Mouse (Mus musculus) forebrain, embryonic 11.5 days (tissue): Measurements from ENCODE around the gene Gnai2. TPM values are rescaled to one million over a fixed set of nuclear protein-coding genes. Genes with fewer than 3 reads are reported as not detected.
A peak's percentile ranks its signal among the peaks of the same experiment; 100 is the strongest.

Experiments used
- ATAC-seq: fragments of 200-750 bp; cut with Nextera tagmentation; replicated peaks from 2 replicates; pipeline ENCODE4 v1.8.0; 2017; ENCODE audit warnings: moderate TSS enrichment; ENCODE audit not compliant: low FRiP score
- DNase-seq: peaks from one replicate; pipeline ENCODE4 v3.0.0-alpha.2; 2017; ENCODE audit warnings: low spot score
- H3K27ac ChIP-seq: fragments of 300-500 bp; sonication (generic); 2 replicates; pipeline ENCODE4 v1.5.1; 2014; ENCODE audit warnings: low read depth, low read length
- H3K27me3 ChIP-seq: fragments of 300-500 bp; sonication (generic); 2 replicates; pipeline ENCODE4 v1.6.1; 2014; ENCODE audit warnings: mild to moderate bottlenecking, low read length, mixed read lengths; ENCODE audit not compliant: control insufficient read depth, insufficient read depth
- H3K36me3 ChIP-seq: fragments of 300-500 bp; sonication (generic); 2 replicates; pipeline ENCODE4 v1.6.1; 2014; ENCODE audit warnings: mild to moderate bottlenecking, low read length, moderate library complexity, mixed read lengths; ENCODE audit not compliant: control insufficient read depth, insufficient read depth
- H3K4me1 ChIP-seq: fragments of 300-500 bp; sonication (generic); replicated peaks from 2 replicates; pipeline ENCODE4 v1.6.1; 2014; ENCODE audit warnings: low read length, mixed read lengths; ENCODE audit not compliant: control insufficient read depth, insufficient read depth
- H3K4me2 ChIP-seq: fragments of 300-500 bp; sonication (generic); 2 replicates; pipeline ENCODE4 v1.6.1; 2014; ENCODE audit warnings: low read depth, mild to moderate bottlenecking, low read length, moderate library complexity, mixed read lengths; ENCODE audit not compliant: severe bottlenecking
- H3K4me3 ChIP-seq: fragments of 300-500 bp; sonication (generic); 2 replicates; pipeline ENCODE4 v1.5.1; 2014; ENCODE audit warnings: low read depth, low read length
- H3K9ac ChIP-seq: fragments of 300-500 bp; sonication (generic); 2 replicates; pipeline ENCODE4 v1.6.1; 2014; ENCODE audit warnings: low read length
- H3K9me3 ChIP-seq: fragments of 300-500 bp; sonication (generic); 2 replicates; pipeline ENCODE4 v1.6.1; 2016; ENCODE audit warnings: low read length, mixed read lengths; ENCODE audit not compliant: control insufficient read depth
- WGBS: fragments of 180-500 bp; shearing (Covaris S2); extraction: QIAGEN DNeasy Blood & Tissue Kit; methylation state at CpG from one replicate; pipeline ENCODE4 v1.1.7; 2014; 5-methylcytosine and 5-hydroxymethylcytosine counted together
- polyA plus RNA-seq: library from polyadenylated mRNA; unstranded; fragments of >200 nt; fragmentation: Nextera tagmentation; extraction: Ambion mirVana; gene quantifications from 2 replicates; pipeline ENCODE4 v1.2.1, GENCODE M21; 2014

The Gnai2 gene
- polyA plus RNA-seq, 1 experiment from 2014 or later, result 527 TPM

DNA sequence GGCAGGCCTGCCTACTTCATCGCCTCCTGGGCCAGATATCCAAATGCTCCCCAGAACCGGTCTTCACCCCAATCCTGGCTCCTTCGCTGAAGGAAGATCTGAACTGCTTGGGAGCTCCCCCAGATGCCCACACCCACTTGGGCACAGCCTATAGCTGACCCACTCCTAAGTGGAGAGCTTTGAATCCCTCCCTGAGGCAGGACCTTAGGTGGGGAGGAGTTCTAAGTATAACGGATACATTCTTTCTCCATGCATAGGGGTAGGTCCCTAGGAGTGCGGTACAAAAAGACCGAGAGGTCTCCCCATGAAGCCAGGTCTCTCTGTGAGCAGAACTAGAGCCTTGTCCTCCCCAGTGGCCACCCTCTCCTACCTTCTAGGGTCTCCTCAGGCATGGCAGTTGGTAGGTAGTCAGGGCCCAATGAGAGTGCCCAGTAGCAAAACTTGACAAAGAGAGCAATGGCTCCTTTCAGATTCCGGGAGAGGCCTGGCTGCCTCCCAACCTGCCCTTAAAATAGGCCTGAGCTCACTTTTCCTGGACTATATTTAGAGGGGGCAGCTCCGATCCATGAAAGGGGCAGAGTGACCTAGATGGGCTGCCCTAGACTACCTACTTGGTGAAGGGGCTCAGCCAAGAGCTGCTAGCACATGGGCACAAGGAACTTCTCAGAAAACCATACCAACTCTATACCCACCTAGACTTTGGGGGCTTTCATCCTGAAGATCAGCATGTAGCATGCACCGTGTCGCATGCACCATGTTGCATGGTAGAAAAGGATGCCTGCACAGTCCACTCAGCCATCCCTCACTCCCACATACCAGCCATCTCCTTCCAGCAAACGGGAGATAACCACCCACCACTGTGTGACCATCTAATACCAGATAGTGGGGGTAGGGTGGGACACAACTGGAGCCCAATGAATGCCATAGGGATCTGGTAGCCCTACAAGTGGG, 38.3 kb downstream of the Gnai2 start:
- H3K27me3 ChIP-seq, result no peaks in the 10 kb centered on the region
- H3K4me1 ChIP-seq, result no peaks in the 10 kb centered on the region
- DNase-seq (no peak), ATAC-seq (no peak)
- WGBS, result 94% methylated on average over 11 of the region's 11 CpGs
- H3K4me3 ChIP-seq, result no peak overlapping the region
- no peak overlapping the region for H3K9ac ChIP-seq
- no peak overlapping the region for H3K27ac ChIP-seq
- H3K9me3 ChIP-seq, result no peaks in the 10 kb centered on the region
- no peaks in the 10 kb centered on the region for H3K36me3 ChIP-seq
- H3K4me2 ChIP-seq, result no peak overlapping the region

DNA sequence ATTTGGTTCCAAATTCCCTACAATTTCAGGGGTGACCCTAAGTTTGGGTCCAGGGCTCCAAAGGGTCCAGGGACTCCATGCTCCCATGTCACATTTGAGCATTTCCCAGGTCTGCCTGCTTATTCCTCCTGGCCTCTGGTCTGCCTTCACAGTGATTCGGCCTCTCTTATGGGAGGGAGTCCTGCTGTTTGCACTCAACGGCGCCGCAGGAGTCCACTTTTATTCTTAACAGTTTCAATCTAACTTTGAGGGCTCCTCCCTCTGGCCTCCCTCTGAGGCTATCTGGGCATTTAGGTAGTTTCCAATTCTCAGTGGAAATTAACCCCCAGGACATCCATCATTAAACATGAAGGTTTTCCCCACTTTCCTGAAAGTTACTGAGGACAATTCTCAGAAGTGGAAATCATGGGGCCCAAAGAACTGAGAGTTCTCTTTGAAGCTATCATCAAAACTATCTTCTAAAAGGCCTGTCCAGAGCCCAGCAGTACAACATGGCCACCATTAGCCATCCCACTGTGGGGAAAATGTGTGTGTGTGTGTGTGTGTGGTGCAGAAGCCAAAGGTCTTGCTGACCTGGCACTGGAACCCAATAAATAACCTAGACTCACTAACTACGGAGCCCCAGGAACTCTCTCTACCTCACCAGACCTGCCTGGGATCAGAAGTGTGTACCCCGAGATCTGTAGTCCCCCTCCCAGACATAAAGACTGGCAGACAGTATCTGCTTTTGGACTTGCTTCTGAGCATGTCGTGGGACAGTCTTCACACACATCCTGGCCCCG, 40.7 kb downstream of the Gnai2 start:
- 76% methylated on average over 8 of the region's 8 CpGs for whole genome bisulfite sequencing
- ATAC-seq (no peak), DNase-seq (no peak)
- Histone ChIP-seq H3K9me3 (no peaks in the 10 kb centered on the region), H3K4me1 (no peaks in the 10 kb centered on the region), H3K4me3 (no peak overlapping the region), H3K9ac (no peak overlapping the region), H3K36me3 (peaks cover 3% of the 10 kb centered on the region; the same call in 1 of the 2 replicates), H3K4me2 (no peak overlapping the region), H3K27me3 (no peaks in the 10 kb centered on the region), H3K27ac (no peak overlapping the region)

DNA sequence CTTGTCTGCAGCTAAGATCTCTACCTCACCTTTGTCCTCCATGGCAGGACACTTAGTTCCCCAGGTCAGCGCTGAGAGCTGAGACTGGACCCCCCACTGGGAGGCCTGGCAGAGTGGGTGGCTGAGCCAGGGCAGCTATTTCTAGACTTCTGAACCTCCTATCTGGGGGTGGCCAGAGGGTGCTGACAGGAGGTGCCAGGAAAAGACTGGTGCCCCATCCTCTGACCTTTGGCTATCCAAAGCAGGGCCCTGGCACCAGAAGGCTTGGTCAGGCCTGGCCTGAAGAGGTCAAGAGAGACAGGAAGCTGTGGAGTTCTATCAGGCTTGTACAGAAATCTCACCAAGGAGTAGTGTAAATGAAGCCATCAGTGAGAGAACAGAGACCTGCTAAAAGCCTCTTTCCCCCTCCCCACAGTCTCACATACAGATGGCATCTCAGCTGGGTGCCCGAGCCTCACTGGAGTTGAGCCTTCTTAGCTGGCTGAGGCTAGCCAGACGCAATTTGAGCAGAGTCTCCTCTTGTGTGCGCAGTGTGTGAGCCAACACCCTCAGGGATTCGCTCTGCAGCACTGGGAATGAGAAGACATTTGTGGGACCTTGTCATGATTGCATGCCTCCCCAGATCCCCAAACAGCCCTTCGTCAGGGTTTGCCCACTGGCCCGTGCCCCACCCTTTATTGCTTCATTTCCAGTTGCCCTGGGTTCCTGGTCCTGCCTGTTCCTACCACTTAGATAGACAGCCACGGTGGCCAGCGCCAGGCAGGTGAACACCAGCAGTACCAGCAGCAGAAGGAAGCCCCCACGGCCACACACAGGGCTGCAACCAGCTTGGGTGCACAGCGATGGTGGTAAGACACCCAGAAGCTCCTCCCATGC, 41.8 kb downstream of the Gnai2 start:
- Histone ChIP-seq H3K27ac (no peak overlapping the region), H3K4me1 (peaks cover 1% of the 10 kb centered on the region; the same call in 1 of the 2 replicates), H3K4me3 (no peak overlapping the region), H3K36me3 (peaks cover 3% of the 10 kb centered on the region; the same call in 1 of the 2 replicates), H3K9me3 (no peaks in the 10 kb centered on the region), H3K4me2 (no peak overlapping the region), H3K9ac (no peak overlapping the region), H3K27me3 (no peaks in the 10 kb centered on the region)
- 83% methylated on average over 11 of the region's 11 CpGs for WGBS
- no peak for ATAC-seq
- DNase-seq, result no peak

DNA sequence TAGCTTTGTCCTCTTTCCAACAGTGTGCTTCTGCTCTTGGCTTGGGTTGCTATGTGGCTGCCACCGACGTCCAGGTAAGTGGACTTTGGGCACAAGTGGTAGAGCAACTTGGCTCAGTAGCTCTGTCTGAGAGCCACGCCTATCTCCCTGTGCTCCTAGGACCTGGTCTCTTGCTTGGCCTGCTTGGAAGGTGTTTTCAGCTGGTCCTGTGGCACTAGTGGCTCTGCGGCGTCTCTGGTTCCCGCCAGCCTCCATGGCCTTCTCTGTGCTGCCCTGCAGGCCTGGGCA, 44.5 kb downstream of the Gnai2 start:
- no peak for ATAC-seq
- H3K27me3 ChIP-seq, result no peaks in the 10 kb centered on the region

DNA sequence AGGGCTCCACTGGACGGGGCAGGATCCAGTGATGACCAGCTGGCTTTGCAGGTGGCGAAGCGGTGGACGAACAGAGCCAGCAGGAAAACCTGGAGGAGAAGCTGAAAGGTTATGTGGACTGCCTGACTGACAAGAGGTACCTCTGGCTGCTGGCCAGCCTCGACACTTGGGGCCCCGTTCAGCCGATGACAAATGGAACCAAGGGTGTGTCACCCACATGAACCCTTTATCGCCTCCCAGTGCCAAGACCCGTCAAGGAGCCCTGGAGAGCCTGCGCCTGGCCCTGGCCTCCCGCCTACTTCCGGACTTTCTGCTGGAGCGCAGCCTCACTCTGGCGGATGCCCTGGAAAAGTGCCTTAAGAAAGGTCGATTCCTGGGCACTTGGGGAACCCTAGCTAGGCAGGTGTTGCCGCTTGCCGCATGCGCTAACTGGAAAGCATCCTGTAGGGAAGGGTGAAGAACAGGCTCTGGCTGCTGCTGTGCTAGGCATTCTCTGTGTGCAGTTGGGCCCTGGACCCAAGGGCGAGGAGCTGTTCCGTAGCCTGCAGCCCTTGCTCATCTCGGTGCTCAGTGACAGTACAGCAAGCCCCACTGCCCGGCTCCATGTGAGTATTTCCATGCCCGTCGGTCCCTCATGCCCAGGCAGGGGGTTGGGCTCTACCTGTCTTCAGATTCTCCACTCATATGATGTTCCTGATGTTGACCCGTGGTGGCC, 45.0 kb downstream of the Gnai2 start:
- Histone ChIP-seq H3K4me3 (no peak overlapping the region), H3K4me2 (no peak overlapping the region), H3K4me1 (peaks cover 3% of the 10 kb centered on the region; the same call in 1 of the 2 replicates), H3K9ac (no peak overlapping the region), H3K36me3 (peaks cover 3% of the 10 kb centered on the region; the same call in 1 of the 2 replicates), H3K27ac (no peak overlapping the region), H3K9me3 (no peaks in the 10 kb centered on the region), H3K27me3 (no peaks in the 10 kb centered on the region)
- no peak for ATAC-seq
- WGBS, result 93% methylated on average over 25 of the region's 25 CpGs
- no peak for DNase-seq

More for the DNA sequence above, 44.5 kb downstream of the Gnai2 start:
- Histone ChIP-seq H3K27ac (no peak overlapping the region), H3K9me3 (no peaks in the 10 kb centered on the region), H3K9ac (no peak overlapping the region), H3K4me1 (peaks cover 3% of the 10 kb centered on the region; the same call in 1 of the 2 replicates), H3K36me3 (peaks cover 3% of the 10 kb centered on the region; the same call in 1 of the 2 replicates), H3K4me3 (no peak overlapping the region), H3K4me2 (no peak overlapping the region)
- DNase-seq, result no peak
- 96% methylated on average over 6 of the region's 6 CpGs for WGBS

DNA sequence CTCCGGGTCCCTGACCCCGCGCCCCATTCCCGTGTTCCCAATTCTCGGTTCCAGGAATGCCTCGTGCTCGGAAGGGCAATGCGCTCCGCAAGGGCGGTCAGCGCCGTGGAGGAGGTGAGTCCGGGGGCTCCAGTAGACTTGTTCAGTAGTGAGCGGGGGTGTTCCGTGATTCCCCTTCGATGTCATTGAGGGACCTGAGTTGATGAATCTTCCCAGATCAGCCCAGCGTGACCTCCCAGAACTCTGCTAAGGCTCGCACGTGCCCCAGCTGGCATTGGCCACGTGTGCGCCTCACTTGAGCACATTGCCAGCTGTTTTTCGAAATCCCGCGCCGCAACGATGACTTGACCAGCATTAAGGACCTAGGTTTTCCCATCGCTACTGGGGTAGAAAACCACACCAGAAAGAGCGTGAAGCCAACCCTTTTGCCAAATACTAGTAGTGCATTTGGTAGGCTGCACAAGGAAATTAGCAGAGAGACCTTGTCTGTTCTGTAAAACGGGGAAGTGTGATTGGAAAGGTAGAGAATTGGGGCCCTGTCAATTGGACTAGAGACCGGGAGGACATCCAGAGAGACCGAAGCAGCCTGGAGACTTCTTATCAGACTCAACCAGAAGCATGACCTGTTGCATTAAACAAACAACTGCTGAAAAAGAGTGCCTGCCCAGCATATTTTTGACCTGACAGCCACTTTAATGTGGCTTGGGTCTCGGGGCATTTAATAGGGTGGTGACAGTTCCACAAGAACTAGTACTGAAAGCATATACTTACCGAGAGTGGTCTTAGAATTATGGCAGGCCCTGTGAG, 47.1 kb downstream of the Gnai2 start:
- no peak for DNase-seq
- 5% methylated on average over 33 of the region's 33 CpGs for WGBS

DNA sequence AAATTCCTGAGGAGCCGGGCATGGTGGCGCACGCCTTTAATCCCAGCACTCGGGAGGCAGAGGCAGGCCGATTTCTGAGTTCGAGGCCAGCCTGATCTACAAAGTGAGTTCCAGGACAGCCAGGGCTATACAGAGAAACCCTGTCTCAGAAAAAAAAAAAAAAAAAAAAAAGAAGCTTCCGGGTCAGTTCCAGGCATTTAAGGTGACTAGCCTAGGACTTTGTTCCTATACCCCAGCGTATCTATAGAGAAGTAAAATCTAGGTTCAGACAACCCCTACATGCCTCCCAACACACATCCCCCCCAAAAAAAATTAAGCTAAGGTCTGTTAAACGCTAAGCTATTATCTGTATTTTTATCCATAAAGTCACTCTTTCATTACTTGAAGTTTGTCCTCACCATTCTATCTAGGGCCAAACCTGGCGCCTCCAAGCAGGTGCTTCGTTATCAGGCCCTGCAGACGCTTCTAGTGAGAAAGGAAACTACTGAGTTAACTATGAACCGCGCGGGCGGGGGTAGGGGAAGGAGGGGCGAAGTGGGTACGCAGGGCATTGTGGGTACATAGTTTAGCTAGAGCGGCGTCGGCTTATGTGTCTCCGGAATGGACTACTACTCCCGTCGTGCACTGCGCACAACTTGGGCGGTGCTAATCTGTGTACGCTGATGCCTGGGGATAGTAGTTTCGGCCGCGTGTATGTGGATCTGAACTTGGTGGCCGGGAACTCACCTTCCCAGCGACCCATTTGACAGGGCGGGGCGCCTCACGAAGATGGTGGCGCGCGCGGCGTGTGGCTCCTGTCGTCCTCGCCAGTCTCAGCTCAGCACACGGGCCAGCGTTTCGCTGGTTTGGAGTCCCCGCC, 48.0 kb downstream of the Gnai2 start, which contains the start of gene Ifrd2:
Gene Ifrd2, plus strand, starts transcription at position 669 of the 859 bp plus-strand sequence.
- Histone ChIP-seq H3K27me3 (no peaks in the 10 kb centered on the region), H3K4me2 (peak within 1 kb of the TSS; percentile 86), H3K27ac (no peak within 1 kb of the TSS), H3K36me3 (peaks cover 3% of the 10 kb centered on the region; the same call in 1 of the 2 replicates), H3K4me3 (peak within 1 kb of the TSS; percentile 64), H3K4me1 (peaks cover 3% of the 10 kb centered on the region; the same call in 1 of the 2 replicates), H3K9ac (peak within 1 kb of the TSS; percentile 68), H3K9me3 (no peaks in the 10 kb centered on the region)
- DNase-seq (peak; percentile 97), ATAC-seq (peak; percentile 98)
- WGBS, result 13% methylated on average over 46 of the region's 46 CpGs

More for the DNA sequence above, 47.1 kb downstream of the Gnai2 start:
- Histone ChIP-seq H3K4me3 (peak overlapping the region; percentile 64), H3K4me2 (peak overlapping the region; percentile 86), H3K36me3 (peaks cover 3% of the 10 kb centered on the region; the same call in 1 of the 2 replicates), H3K9me3 (no peaks in the 10 kb centered on the region), H3K9ac (peak overlapping the region; percentile 68), H3K27me3 (no peaks in the 10 kb centered on the region), H3K4me1 (peaks cover 3% of the 10 kb centered on the region; the same call in 1 of the 2 replicates), H3K27ac (no peak overlapping the region)
- no peak for ATAC-seq
